Mouse (Mus musculus): Measurements from ENCODE around the gene 3110021N24Rik. TPM values are rescaled to one million over a fixed set of nuclear protein-coding genes. Genes with fewer than 3 reads are reported as not detected.

The 3110021N24Rik gene
- polyA plus RNA-seq, 1 experiment = not detected

DNA sequence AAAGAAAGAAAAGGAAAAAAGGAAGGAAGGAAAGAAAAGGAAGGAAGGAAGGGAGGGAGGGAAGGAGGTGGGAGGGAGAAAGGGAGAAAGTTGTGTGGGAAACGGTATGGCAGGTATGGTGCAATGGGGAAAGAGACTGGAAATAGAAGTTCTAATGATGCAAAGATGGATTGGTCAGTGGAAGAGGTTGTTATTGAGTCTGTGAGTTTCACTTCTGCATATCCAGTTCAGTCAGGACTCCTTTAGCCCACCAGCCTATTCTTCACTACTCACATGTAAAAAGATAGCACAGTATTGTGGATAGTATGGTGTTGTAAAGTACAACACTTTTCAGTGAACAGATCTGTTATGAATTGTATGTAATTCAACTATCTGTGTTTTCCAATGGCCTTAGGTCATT lies 71.1 kb downstream of the 3110021N24Rik start:
- Histone ChIP-seq H3K4me3 (replicated peaks) (no peak overlapping the region), H3K36me3 (replicated peaks; ENCODE audit: low read length) (no peaks in the 10 kb centered on the region), H3K9me3 (no peaks in the 10 kb centered on the region), H3K27me3 (replicated peaks) (peaks cover 12% of the 10 kb centered on the region), H3K4me1 (no peaks in the 10 kb centered on the region)
- TF ChIP-seq FLI1 (IDR thresholded peaks at IDR 0.05; ENCODE audit: low read length) (no peak), GATA1 (IDR thresholded peaks at IDR 0.05; ENCODE audit: borderline replicate concordance, low read length) (no peak)

DNA sequence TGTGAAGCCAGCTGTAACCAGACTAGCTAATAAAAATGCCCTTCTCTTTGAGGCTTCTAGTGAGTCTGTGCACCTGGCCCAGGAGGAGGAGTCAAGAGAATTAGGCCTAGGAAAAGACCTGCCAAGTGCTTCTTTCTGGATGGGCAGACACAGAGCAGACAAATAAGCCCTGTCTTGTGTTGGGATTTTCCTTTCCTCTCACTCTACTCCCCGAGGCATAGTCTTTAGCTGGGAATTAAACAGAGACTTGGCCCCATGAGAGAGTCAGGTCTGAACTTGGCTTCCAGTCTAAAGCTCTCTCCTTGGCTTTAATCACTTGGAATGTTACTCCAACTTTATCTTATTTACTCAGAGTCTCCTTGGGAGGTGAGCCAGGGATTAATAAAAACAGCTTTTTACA lies 74.5 kb downstream of the 3110021N24Rik start:
- no peaks in the 10 kb centered on the region for H3K36me3 ChIP-seq (replicated peaks; ENCODE audit: low read length)
- H3K27me3 ChIP-seq (replicated peaks) = peaks cover 11% of the 10 kb centered on the region
- H3K4me3 ChIP-seq (replicated peaks) = no peak overlapping the region
- no peak for TF ChIP-seq FLI1 (IDR thresholded peaks at IDR 0.05; ENCODE audit: low read length)
- no peak for TF ChIP-seq GATA1 (IDR thresholded peaks at IDR 0.05; ENCODE audit: borderline replicate concordance, low read length)
- no peaks in the 10 kb centered on the region for H3K9me3 ChIP-seq
- 0 out of 2 replicates have a peak, but pooled peaks cover 4% of the 10 kb centered on the region for H3K4me1 ChIP-seq

DNA sequence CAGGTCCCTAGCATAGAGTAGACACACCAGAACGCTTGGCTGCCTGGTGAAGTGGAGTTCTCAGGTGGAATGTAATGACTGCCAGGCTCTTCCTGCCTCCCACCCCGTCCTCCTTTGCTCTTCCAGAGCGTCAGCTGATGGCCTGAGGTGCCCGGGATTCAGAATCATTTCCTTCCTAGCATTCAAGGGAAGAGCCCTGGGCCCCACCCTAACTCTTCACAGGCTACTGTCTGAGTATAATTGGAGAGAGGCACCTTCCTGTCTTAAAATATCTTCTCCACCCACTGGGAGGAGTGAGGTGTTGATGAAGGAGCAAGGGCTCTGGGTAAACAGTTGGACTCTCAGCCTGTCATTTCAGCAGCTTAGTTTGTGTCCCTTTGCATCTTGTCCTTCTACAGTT lies 77.3 kb downstream of the 3110021N24Rik start:
- Histone ChIP-seq H3K9me3 (no peaks in the 10 kb centered on the region), H3K4me3 (replicated peaks) (no peak overlapping the region), H3K27me3 (replicated peaks) (peaks cover 6% of the 10 kb centered on the region), H3K4me1 (0 out of 2 replicates have a peak, but pooled peaks cover 4% of the 10 kb centered on the region), H3K36me3 (replicated peaks; ENCODE audit: low read length) (no peaks in the 10 kb centered on the region)
- TF ChIP-seq FLI1 (IDR thresholded peaks at IDR 0.05; ENCODE audit: low read length) = no peak
- TF ChIP-seq GATA1 (IDR thresholded peaks at IDR 0.05; ENCODE audit: borderline replicate concordance, low read length) = no peak

DNA sequence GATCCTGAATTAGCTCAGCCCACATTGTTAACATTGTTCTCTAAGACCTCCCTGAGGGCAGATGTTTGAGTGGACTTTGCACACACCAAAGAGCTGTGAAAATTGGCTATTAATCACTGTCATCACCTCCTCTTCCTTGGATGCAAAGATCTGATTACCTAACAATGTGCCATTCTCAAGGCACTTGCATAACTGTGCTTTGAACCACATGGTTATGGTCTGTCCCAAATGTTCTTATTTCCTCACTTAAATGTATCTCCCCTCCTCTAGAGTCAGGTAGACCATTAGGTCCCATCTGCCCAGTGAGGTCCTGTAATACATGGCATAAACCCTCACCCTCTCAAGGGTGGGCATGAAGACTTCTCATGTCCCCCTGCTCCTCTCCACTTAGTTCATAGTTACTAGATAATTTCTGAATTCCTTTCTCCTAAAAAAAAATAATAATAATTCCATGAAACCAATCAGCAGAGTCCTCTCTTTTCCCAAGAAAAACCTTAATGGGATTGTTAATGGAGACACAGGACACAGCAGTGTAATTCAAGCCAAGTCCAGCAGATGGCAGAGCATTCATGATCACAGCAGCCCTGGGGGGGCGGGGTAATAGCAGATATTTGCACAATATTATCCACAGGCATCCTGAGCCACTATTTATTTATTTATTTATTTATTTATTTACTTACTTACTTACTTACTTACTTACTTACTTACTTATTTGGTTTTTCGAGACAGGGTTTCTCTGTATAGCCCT lies 78.8 kb downstream of the 3110021N24Rik start:
- H3K4me3 ChIP-seq (replicated peaks) = no peak overlapping the region
- H3K9me3 ChIP-seq = no peaks in the 10 kb centered on the region
- H3K4me1 ChIP-seq = 0 out of 2 replicates have a peak, but pooled peaks cover 4% of the 10 kb centered on the region
- TF ChIP-seq GATA1 (IDR thresholded peaks at IDR 0.05; ENCODE audit: borderline replicate concordance, low read length) (no peak), FLI1 (IDR thresholded peaks at IDR 0.05; ENCODE audit: low read length) (no peak)
- H3K36me3 ChIP-seq (replicated peaks; ENCODE audit: low read length) = no peaks in the 10 kb centered on the region
- peaks cover 6% of the 10 kb centered on the region for H3K27me3 ChIP-seq (replicated peaks)

DNA sequence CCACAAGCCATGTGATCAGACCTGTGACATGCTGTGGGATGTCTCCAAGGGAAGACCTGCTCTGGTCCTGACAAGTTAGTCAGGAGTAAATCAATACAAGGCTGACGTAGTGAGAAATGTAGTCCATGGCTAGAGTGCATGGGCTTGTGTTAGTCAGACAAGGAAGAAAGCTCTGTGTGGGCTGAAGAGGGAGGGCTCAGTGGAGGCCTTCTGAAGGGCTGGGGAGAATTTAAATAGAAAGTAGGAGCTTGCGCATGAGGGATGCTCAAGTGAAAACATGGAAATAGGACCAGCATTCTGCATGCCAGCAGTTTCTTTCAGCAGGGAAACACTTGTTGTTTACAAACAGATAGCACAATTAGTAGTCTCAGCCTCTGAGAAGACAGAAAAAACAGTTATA lies 84.1 kb downstream of the 3110021N24Rik start:
- H3K4me1 ChIP-seq = peaks cover 5% of the 10 kb centered on the region; the same call in 1 of the 2 replicates
- TF ChIP-seq GATA1 (IDR thresholded peaks at IDR 0.05; ENCODE audit: borderline replicate concordance, low read length) (no peak), FLI1 (IDR thresholded peaks at IDR 0.05; ENCODE audit: low read length) (no peak)
- no peaks in the 10 kb centered on the region for H3K9me3 ChIP-seq
- no peaks in the 10 kb centered on the region for H3K36me3 ChIP-seq (replicated peaks; ENCODE audit: low read length)
- H3K4me3 ChIP-seq (replicated peaks) = no peak overlapping the region
- H3K27me3 ChIP-seq (replicated peaks) = peaks cover 12% of the 10 kb centered on the region

DNA sequence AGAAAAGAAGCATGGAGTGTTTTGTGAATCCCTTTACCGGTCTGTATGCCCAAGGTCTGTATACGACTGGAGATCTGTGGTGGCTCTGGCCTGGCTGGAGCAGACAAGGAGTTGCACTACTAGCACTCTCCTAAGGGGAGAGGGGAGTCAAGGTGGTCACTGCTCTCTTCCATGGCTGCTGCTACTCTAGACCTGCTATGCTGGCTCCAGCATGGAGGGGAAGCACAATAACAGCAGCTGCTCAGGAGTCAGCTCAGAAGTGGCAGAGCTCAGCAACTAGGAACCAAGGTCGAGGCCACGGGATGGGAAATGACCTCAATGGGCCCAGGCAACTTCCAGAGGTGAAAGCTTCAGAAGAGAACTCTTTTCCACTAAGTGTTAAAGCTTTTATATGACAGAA lies 91.7 kb downstream of the 3110021N24Rik start:
- Histone ChIP-seq H3K9me3 (no peaks in the 10 kb centered on the region), H3K36me3 (replicated peaks; ENCODE audit: low read length) (peaks cover 6% of the 10 kb centered on the region), H3K4me1 (peaks cover 5% of the 10 kb centered on the region; the same call in 1 of the 2 replicates), H3K27me3 (replicated peaks) (peaks cover 9% of the 10 kb centered on the region), H3K4me3 (replicated peaks) (no peak overlapping the region)
- TF ChIP-seq GATA1 (IDR thresholded peaks at IDR 0.05; ENCODE audit: borderline replicate concordance, low read length) (no peak), FLI1 (IDR thresholded peaks at IDR 0.05; ENCODE audit: low read length) (no peak)

DNA sequence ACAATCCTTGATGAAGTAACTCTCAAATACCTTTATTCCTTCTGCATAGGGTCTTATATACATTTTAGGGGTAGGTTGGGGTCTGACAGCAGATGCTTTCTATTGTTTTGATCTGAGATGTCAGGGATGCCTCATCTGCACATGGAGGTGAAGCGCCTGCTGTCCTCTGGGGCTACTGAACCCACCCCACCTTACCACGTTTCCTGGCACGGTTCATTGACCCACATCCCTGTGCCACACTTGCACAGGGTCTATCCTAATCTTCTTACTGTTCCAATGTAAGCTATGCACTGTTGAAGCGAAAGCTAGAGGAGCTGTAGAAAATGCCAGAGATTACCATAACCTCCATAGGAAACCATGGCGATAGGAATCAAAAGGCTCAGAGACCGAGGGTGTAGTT lies 92.1 kb downstream of the 3110021N24Rik start:
- H3K4me1 ChIP-seq = peaks cover 5% of the 10 kb centered on the region; the same call in 1 of the 2 replicates
- H3K4me3 ChIP-seq (replicated peaks) = no peak overlapping the region
- H3K27me3 ChIP-seq (replicated peaks) = peaks cover 9% of the 10 kb centered on the region
- H3K36me3 ChIP-seq (replicated peaks; ENCODE audit: low read length) = peaks cover 6% of the 10 kb centered on the region
- TF ChIP-seq GATA1 (IDR thresholded peaks at IDR 0.05; ENCODE audit: borderline replicate concordance, low read length) = no peak
- no peak for TF ChIP-seq FLI1 (IDR thresholded peaks at IDR 0.05; ENCODE audit: low read length)
- no peaks in the 10 kb centered on the region for H3K9me3 ChIP-seq

DNA sequence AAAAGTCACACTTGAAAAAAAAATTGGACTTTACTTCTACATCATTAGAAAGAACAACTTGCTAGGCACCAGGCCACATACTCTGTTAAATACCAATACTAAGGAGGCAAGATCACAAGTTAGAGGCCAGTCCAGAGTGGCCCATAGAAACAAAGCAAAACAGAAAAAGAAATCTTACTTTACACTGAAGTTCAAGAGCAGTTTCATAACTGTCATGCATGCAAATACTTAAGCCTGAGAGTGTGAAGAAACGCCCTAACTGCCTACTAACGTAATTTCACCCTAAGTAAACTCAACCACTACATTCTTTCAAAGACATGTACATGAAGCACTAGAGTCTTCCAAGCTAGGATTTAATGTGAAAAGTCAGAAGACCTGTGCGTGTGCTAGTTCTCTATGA lies 106.2 kb downstream of the 3110021N24Rik start:
- Histone ChIP-seq H3K27me3 (replicated peaks) (no peaks in the 10 kb centered on the region), H3K36me3 (replicated peaks; ENCODE audit: low read length) (peaks cover 85% of the 10 kb centered on the region), H3K4me1 (no peaks in the 10 kb centered on the region), H3K4me3 (replicated peaks) (no peak overlapping the region), H3K9me3 (no peaks in the 10 kb centered on the region)
- no peak for TF ChIP-seq FLI1 (IDR thresholded peaks at IDR 0.05; ENCODE audit: low read length)
- TF ChIP-seq GATA1 (IDR thresholded peaks at IDR 0.05; ENCODE audit: borderline replicate concordance, low read length) = no peak

DNA sequence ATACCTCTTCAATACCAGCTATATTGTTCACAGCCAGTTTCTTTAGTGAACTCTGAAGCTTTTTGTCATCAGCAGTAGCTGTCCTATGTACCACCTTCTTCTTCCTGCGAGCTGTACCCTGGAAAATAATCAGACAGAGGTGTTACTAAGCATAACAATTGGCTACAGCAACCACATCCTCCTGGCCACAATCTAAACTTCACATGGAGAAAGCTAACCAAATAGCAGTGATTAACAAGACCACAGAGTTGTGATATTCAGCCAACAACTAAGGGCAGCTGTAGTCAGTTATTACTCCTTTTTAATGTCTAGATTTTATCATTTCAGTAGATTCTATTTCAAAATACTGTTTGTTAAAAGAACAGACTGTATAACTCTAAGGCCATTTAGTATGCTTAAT lies 106.6 kb downstream of the 3110021N24Rik start:
- TF ChIP-seq FLI1 (IDR thresholded peaks at IDR 0.05; ENCODE audit: low read length) = no peak
- TF ChIP-seq GATA1 (IDR thresholded peaks at IDR 0.05; ENCODE audit: borderline replicate concordance, low read length) = no peak
- Histone ChIP-seq H3K4me3 (replicated peaks) (no peak overlapping the region), H3K9me3 (no peaks in the 10 kb centered on the region)

DNA sequence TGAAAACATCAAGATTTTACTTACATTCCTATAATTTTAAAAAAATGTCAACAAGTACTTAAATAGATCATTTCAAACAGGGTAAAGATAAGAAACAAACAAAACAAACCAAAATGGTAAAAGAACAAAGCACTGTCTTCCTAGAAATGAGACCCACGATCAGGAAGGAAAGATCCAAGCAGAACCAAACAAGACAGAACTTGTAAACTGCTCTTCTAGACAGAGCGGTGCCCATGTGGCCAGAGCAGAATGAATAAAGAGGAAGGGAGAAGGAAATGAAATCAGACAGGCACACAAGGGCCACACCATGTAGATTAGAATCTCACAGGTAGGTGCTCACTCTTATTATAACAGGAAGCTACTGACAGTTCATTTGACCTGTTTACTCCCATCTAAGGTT lies 107.2 kb downstream of the 3110021N24Rik start:
- peaks cover 76% of the 10 kb centered on the region for H3K36me3 ChIP-seq (replicated peaks; ENCODE audit: low read length)

More for the DNA sequence above, 106.6 kb downstream of the 3110021N24Rik start:
- peaks cover 81% of the 10 kb centered on the region for H3K36me3 ChIP-seq (replicated peaks; ENCODE audit: low read length)
- no peaks in the 10 kb centered on the region; the same call in 1 of the 2 replicates for H3K4me1 ChIP-seq
- no peaks in the 10 kb centered on the region for H3K27me3 ChIP-seq (replicated peaks)

More for the DNA sequence above, 107.2 kb downstream of the 3110021N24Rik start:
- Histone ChIP-seq H3K27me3 (replicated peaks) (no peaks in the 10 kb centered on the region), H3K9me3 (no peaks in the 10 kb centered on the region), H3K4me1 (peaks cover 2% of the 10 kb centered on the region; the same call in 1 of the 2 replicates), H3K4me3 (replicated peaks) (no peak overlapping the region)
- TF ChIP-seq FLI1 (IDR thresholded peaks at IDR 0.05; ENCODE audit: low read length) (no peak), GATA1 (IDR thresholded peaks at IDR 0.05; ENCODE audit: borderline replicate concordance, low read length) (no peak)
